Mouse (Mus musculus): ENCODE measurements at regions not wholly inside any gene's neighbourhood (a gene's known extent, or its start where the extent isn't known, plus 50 kb on each side); places are given as distances from the start of the nearest gene placed in this dataset.

GRCm38 (mm10) chr6:36097391-36097790 lies 290.5 kb upstream of the Chrm2 start:
- TF ChIP-seq ZNF384 (IDR thresholded peaks at IDR 0.05; ENCODE audit: low read depth, low read length) (no peak), CHD2 (IDR thresholded peaks at IDR 0.05; ENCODE audit: low read depth, low read length) (no peak)
